Mouse (Mus musculus) G1E (cell line): ENCODE measurements at regions not wholly inside any gene's neighbourhood (a gene's known extent, or its start where the extent isn't known, plus 50 kb on each side); places are given as distances from the start of the nearest gene placed in this dataset.

Source experiments
- ATAC-seq: 2 replicates; pipeline ENCODE4 v1.8.0; 2016; ENCODE audit warnings: mild to moderate bottlenecking; ENCODE audit not compliant: insufficient number of reproducible peaks, poor library complexity, low FRiP score, severe bottlenecking; ENCODE audit errors: extremely low read depth
- DNase-seq: peaks from one replicate; pipeline ENCODE4 v3.0.0; 2012; ENCODE audit warnings: low spot score
- H3K27me3 ChIP-seq: 2 replicates; pipeline ENCODE4 v1.6.1; 2012; ENCODE audit warnings: mild to moderate bottlenecking, low read length, inconsistent platforms; ENCODE audit not compliant: insufficient read depth
- H3K36me3 ChIP-seq: replicated peaks from 2 replicates; pipeline ENCODE3; 2012; ENCODE audit warnings: mild to moderate bottlenecking, inconsistent platforms
- H3K4me1 ChIP-seq: 2 replicates; pipeline ENCODE4 v1.6.1; 2012; ENCODE audit warnings: low read depth, low read length, inconsistent platforms, mixed read lengths; ENCODE audit not compliant: insufficient read depth
- H3K4me3 ChIP-seq: 2 replicates; pipeline ENCODE4 v1.5.1; 2012; ENCODE audit warnings: low read depth, mild to moderate bottlenecking, inconsistent platforms, low read length, moderate library complexity, mixed read lengths
- H3K9me3 ChIP-seq: replicated peaks from 2 replicates; pipeline ENCODE4 v1.6.1; 2012; ENCODE audit warnings: inconsistent platforms
- CTCF ChIP-seq: IDR thresholded peaks from 2 replicates; pipeline ENCODE4 v1.5.1; 2012; ENCODE audit warnings: low read depth, low read length, inconsistent platforms, mixed read lengths
- GATA1 ChIP-seq: IDR thresholded peaks from 2 replicates; pipeline ENCODE4 v1.6.1; 2012; ENCODE audit warnings: borderline replicate concordance, low read length, inconsistent platforms, mixed read lengths
- GATA2 ChIP-seq: IDR thresholded peaks from 2 replicates; pipeline ENCODE4 v1.6.1; 2012; ENCODE audit warnings: low read depth, low read length, inconsistent platforms, borderline replicate concordance
- POLR2AphosphoS5 ChIP-seq: IDR thresholded peaks from 2 replicates; pipeline ENCODE4 v1.6.1; 2012; ENCODE audit warnings: low read depth, low read length, inconsistent platforms; ENCODE audit not compliant: insufficient replicate concordance
- TAL1 ChIP-seq: conservative IDR thresholded peaks from 2 replicates; pipeline ENCODE4 v1.6.1; 2012; ENCODE audit warnings: low read depth, low read length, inconsistent platforms, mixed read lengths

- H3K9me3 ChIP-seq: no peaks in the 10 kb centered on the region
- DNase-seq: no peak
- peaks cover 2% of the 10 kb centered on the region; the same call in 1 of the 2 replicates for H3K27me3 ChIP-seq
- H3K36me3 ChIP-seq: no peaks in the 10 kb centered on the region
- no peak for ATAC-seq
- no peaks in the 10 kb centered on the region for H3K4me1 ChIP-seq
- TF ChIP-seq POLR2AphosphoS5 (no peak), GATA2 (no peak), TAL1 (no peak), CTCF (no peak), GATA1 (no peak)
- no peak overlapping the region for H3K4me3 ChIP-seq
Measured at GRCm38 (mm10) chr1:35527750-35528476, 540.3 kb upstream of the Hs6st1 start.

GRCm38 (mm10) chr1:35535470-35535869 is 532.7 kb upstream of the Hs6st1 start:
- H3K4me1 ChIP-seq: no peaks in the 10 kb centered on the region
- H3K27me3 ChIP-seq: no peaks in the 10 kb centered on the region; the same call in 1 of the 2 replicates
- no peak for DNase-seq
- TF ChIP-seq CTCF (no peak), GATA2 (no peak), TAL1 (no peak), GATA1 (no peak), POLR2AphosphoS5 (no peak)
- H3K36me3 ChIP-seq: no peaks in the 10 kb centered on the region
- ATAC-seq: no peak
- H3K4me3 ChIP-seq: no peak overlapping the region
- no peaks in the 10 kb centered on the region for H3K9me3 ChIP-seq

- ATAC-seq (no peak), DNase-seq (no peak)
- TF ChIP-seq GATA1 (no peak), CTCF (no peak), POLR2AphosphoS5 (no peak), TAL1 (no peak), GATA2 (no peak)
Measured at GRCm38 (mm10) chr1:35536276-35536675, 531.9 kb upstream of the Hs6st1 start.

GRCm38 (mm10) chr1:35548845-35549244 is 519.4 kb upstream of the Hs6st1 start:
- H3K4me3 ChIP-seq: no peak overlapping the region
- ATAC-seq (no peak), DNase-seq (no peak)
- H3K4me1 ChIP-seq: no peaks in the 10 kb centered on the region
- no peak for TF ChIP-seq GATA2
- no peak for TF ChIP-seq TAL1
- TF ChIP-seq GATA1: no peak
- TF ChIP-seq POLR2AphosphoS5: no peak
- no peak for TF ChIP-seq CTCF
- no peaks in the 10 kb centered on the region for H3K9me3 ChIP-seq
- H3K36me3 ChIP-seq: no peaks in the 10 kb centered on the region
- H3K27me3 ChIP-seq: 0 out of 2 replicates have a peak, but pooled peaks cover 2% of the 10 kb centered on the region

More at GRCm38 (mm10) chr1:35536276-35536675, 531.9 kb upstream of the Hs6st1 start:
- Histone ChIP-seq H3K4me1 (no peaks in the 10 kb centered on the region), H3K27me3 (no peaks in the 10 kb centered on the region; the same call in 1 of the 2 replicates), H3K9me3 (no peaks in the 10 kb centered on the region), H3K36me3 (no peaks in the 10 kb centered on the region), H3K4me3 (no peak overlapping the region)

- TF ChIP-seq GATA2 (no peak), GATA1 (no peak), CTCF (no peak)
- Histone ChIP-seq H3K4me3 (no peak overlapping the region), H3K27me3 (0 out of 2 replicates have a peak, but pooled peaks cover 2% of the 10 kb centered on the region), H3K36me3 (no peaks in the 10 kb centered on the region), H3K9me3 (no peaks in the 10 kb centered on the region), H3K4me1 (no peaks in the 10 kb centered on the region)
- DNase-seq: no peak
- ATAC-seq: no peak
Measured at GRCm38 (mm10) chr1:35551503-35551902, 516.7 kb upstream of the Hs6st1 start.

GRCm38 (mm10) chr1:35562786-35563185 is 505.4 kb upstream of the Hs6st1 start:
- Histone ChIP-seq H3K27me3 (no peaks in the 10 kb centered on the region), H3K4me3 (no peak overlapping the region), H3K36me3 (no peaks in the 10 kb centered on the region), H3K4me1 (no peaks in the 10 kb centered on the region), H3K9me3 (peaks cover 2% of the 10 kb centered on the region; the same call in 1 of the 2 replicates)
- ATAC-seq (no peak), DNase-seq (no peak)
- TF ChIP-seq POLR2AphosphoS5: no peak
- TF ChIP-seq GATA2: no peak
- no peak for TF ChIP-seq TAL1
- TF ChIP-seq CTCF: no peak
- TF ChIP-seq GATA1: no peak
